Mouse (Mus musculus) megakaryocyte, embryonic 14.5 days (primary cell): ENCODE data around the gene Rnf111.

Experiments used
- FLI1 ChIP-seq: IDR thresholded peaks from 2 replicates; pipeline ENCODE4 v1.6.1; 2012; ENCODE audit warnings: low read length, inconsistent platforms, mixed read lengths
- GATA1 ChIP-seq: IDR thresholded peaks from 3 replicates; pipeline ENCODE4 v1.6.1; 2012; ENCODE audit warnings: mixed read lengths, low read length, inconsistent platforms, borderline replicate concordance

- TF ChIP-seq GATA1 (no peak), FLI1 (no peak)
Measured at GRCm38 (mm10) chr9:70485840-70486239, 17.7 kb downstream of the Rnf111 start.
